Mouse (Mus musculus): ENCODE measurements around the gene Src. TPM values are rescaled to one million over a fixed set of nuclear protein-coding genes. Genes with fewer than 3 reads are reported as not detected.

Src gene
- 23.9 and 25.1 TPM in 2 replicates for polyA plus RNA-seq (2015; fragmentation: Nextera tagmentation; extraction: Ambion mirVana)

- no peaks in the 10 kb centered on the region for H3K36me3 ChIP-seq (ENCODE audit: control insufficient read depth, insufficient read depth)
- TF ChIP-seq CTCF (IDR thresholded peaks at IDR 0.05; ENCODE audit: low read depth): no peak
- no peaks in the 10 kb centered on the region for H3K27me3 ChIP-seq (replicated peaks; ENCODE audit: control insufficient read depth, insufficient read depth, low read length)
- peak; percentile 34 for ATAC-seq
- peak within 1 kb of the TSS; percentile 27; the same call in 1 of the 2 replicates for H3K9ac ChIP-seq (ENCODE audit: low read depth, low read length)
- H3K27ac ChIP-seq (ENCODE audit: low read depth, low read length): peak within 1 kb of the TSS; percentile 74
- H3K4me1 ChIP-seq (replicated peaks; ENCODE audit: control insufficient read depth, insufficient read depth, low read length): 0 out of 2 replicates have a peak, but pooled peaks cover 5% of the 10 kb centered on the region
- 27% methylated on average over 13 of the region's 13 CpGs for WGBS
- peak within 1 kb of the TSS; percentile 51 for H3K4me2 ChIP-seq (replicated peaks; ENCODE audit: low read depth)
- no peaks in the 10 kb centered on the region for H3K9me3 ChIP-seq (ENCODE audit: control insufficient read depth)
- no peak within 1 kb of the TSS for H3K4me3 ChIP-seq (ENCODE audit: low read depth, low read length)
Measured at GRCm38 (mm10) chr2:157418206-157418605, at the start of gene Src. Gene Src (plus strand): TSS chr2:157418444.

- TF ChIP-seq CTCF (IDR thresholded peaks at IDR 0.05; ENCODE audit: low read depth): no peak
- Histone ChIP-seq H3K4me2 (replicated peaks; ENCODE audit: low read depth) (no peak overlapping the region), H3K36me3 (ENCODE audit: control insufficient read depth, insufficient read depth) (no peaks in the 10 kb centered on the region), H3K4me1 (replicated peaks; ENCODE audit: control insufficient read depth, insufficient read depth, low read length) (peaks cover 9% of the 10 kb centered on the region), H3K27me3 (replicated peaks; ENCODE audit: control insufficient read depth, insufficient read depth, low read length) (no peaks in the 10 kb centered on the region), H3K4me3 (ENCODE audit: low read depth, low read length) (no peak overlapping the region), H3K9me3 (ENCODE audit: control insufficient read depth) (no peaks in the 10 kb centered on the region), H3K27ac (ENCODE audit: low read depth, low read length) (peak overlapping the region; percentile 35), H3K9ac (ENCODE audit: low read depth, low read length) (no peak overlapping the region)
- 54% methylated on average over 6 of the region's 6 CpGs for WGBS
- ATAC-seq: no peak
Measured at GRCm38 (mm10) chr2:157371696-157372095, 46.5 kb upstream of the Src start.

GRCm38 (mm10) chr2:157373681-157374080 is 44.6 kb upstream of the Src start:
- Histone ChIP-seq H3K27me3 (replicated peaks; ENCODE audit: control insufficient read depth, insufficient read depth, low read length) (no peaks in the 10 kb centered on the region), H3K9me3 (ENCODE audit: control insufficient read depth) (no peaks in the 10 kb centered on the region), H3K27ac (ENCODE audit: low read depth, low read length) (peak overlapping the region; percentile 65), H3K4me3 (ENCODE audit: low read depth, low read length) (no peak overlapping the region), H3K9ac (ENCODE audit: low read depth, low read length) (no peak overlapping the region), H3K4me1 (replicated peaks; ENCODE audit: control insufficient read depth, insufficient read depth, low read length) (peaks cover 9% of the 10 kb centered on the region), H3K4me2 (replicated peaks; ENCODE audit: low read depth) (no peak overlapping the region), H3K36me3 (ENCODE audit: control insufficient read depth, insufficient read depth) (no peaks in the 10 kb centered on the region)
- no peak for TF ChIP-seq CTCF (IDR thresholded peaks at IDR 0.05; ENCODE audit: low read depth)
- peak; percentile 21; the same call in 1 of the 2 replicates for ATAC-seq
- WGBS: 41% methylated on average over 3 of the region's 3 CpGs

- 0 out of 2 replicates have a peak, but pooled peaks cover 11% of the 10 kb centered on the region for H3K36me3 ChIP-seq (ENCODE audit: control insufficient read depth, insufficient read depth)
- TF ChIP-seq CTCF (IDR thresholded peaks at IDR 0.05; ENCODE audit: low read depth): no peak
- no peaks in the 10 kb centered on the region for H3K9me3 ChIP-seq (ENCODE audit: control insufficient read depth)
- no peak overlapping the region for H3K9ac ChIP-seq (ENCODE audit: low read depth, low read length)
- 27% methylated on average over 8 of the region's 8 CpGs for WGBS
- H3K27ac ChIP-seq (ENCODE audit: low read depth, low read length): peak overlapping the region; percentile 66; the same call in 1 of the 2 replicates
- no peak overlapping the region for H3K4me3 ChIP-seq (ENCODE audit: low read depth, low read length)
- no peak overlapping the region for H3K4me2 ChIP-seq (replicated peaks; ENCODE audit: low read depth)
- peaks cover 8% of the 10 kb centered on the region for H3K4me1 ChIP-seq (replicated peaks; ENCODE audit: control insufficient read depth, insufficient read depth, low read length)
- ATAC-seq: peak; percentile 36; the same call in 1 of the 2 replicates
- H3K27me3 ChIP-seq (replicated peaks; ENCODE audit: control insufficient read depth, insufficient read depth, low read length): no peaks in the 10 kb centered on the region
Measured at GRCm38 (mm10) chr2:157375051-157375450, 43.2 kb upstream of the Src start.

- ATAC-seq: no peak
- Histone ChIP-seq H3K27ac (ENCODE audit: low read depth, low read length) (peak overlapping the region; percentile 66; the same call in 1 of the 2 replicates), H3K4me3 (ENCODE audit: low read depth, low read length) (no peak overlapping the region), H3K9ac (ENCODE audit: low read depth, low read length) (no peak overlapping the region), H3K36me3 (ENCODE audit: control insufficient read depth, insufficient read depth) (peaks cover 18% of the 10 kb centered on the region), H3K27me3 (replicated peaks; ENCODE audit: control insufficient read depth, insufficient read depth, low read length) (no peaks in the 10 kb centered on the region), H3K9me3 (ENCODE audit: control insufficient read depth) (no peaks in the 10 kb centered on the region), H3K4me2 (replicated peaks; ENCODE audit: low read depth) (peak overlapping the region; percentile 28), H3K4me1 (replicated peaks; ENCODE audit: control insufficient read depth, insufficient read depth, low read length) (peaks cover 8% of the 10 kb centered on the region)
- 34% methylated on average over 14 of the region's 14 CpGs for WGBS
- no peak for TF ChIP-seq CTCF (IDR thresholded peaks at IDR 0.05; ENCODE audit: low read depth)
Measured at GRCm38 (mm10) chr2:157375794-157376757, 42.2 kb upstream of the Src start.

- Histone ChIP-seq H3K36me3 (ENCODE audit: control insufficient read depth, insufficient read depth) (peaks cover 23% of the 10 kb centered on the region), H3K4me1 (replicated peaks; ENCODE audit: control insufficient read depth, insufficient read depth, low read length) (peaks cover 8% of the 10 kb centered on the region), H3K9me3 (ENCODE audit: control insufficient read depth) (no peaks in the 10 kb centered on the region), H3K27me3 (replicated peaks; ENCODE audit: control insufficient read depth, insufficient read depth, low read length) (no peaks in the 10 kb centered on the region), H3K27ac (ENCODE audit: low read depth, low read length) (no peak overlapping the region), H3K4me3 (ENCODE audit: low read depth, low read length) (no peak overlapping the region), H3K4me2 (replicated peaks; ENCODE audit: low read depth) (no peak overlapping the region), H3K9ac (ENCODE audit: low read depth, low read length) (no peak overlapping the region)
- TF ChIP-seq CTCF (IDR thresholded peaks at IDR 0.05; ENCODE audit: low read depth): no peak
- ATAC-seq: no peak
- 64% methylated on average over 3 of the region's 3 CpGs for WGBS
Measured at GRCm38 (mm10) chr2:157376995-157377394, 41.2 kb upstream of the Src start.

All from intestine, postnatal 0 days (tissue).